Mouse (Mus musculus) spleen, adult 12 weeks (tissue): Measurements from ENCODE around the gene 4921511C20Rik.

Experiments used
- DNase-seq: peaks from one replicate; pipeline ENCODE4 v3.0.0; 2022; ENCODE audit warnings: low spot score

Gene 4921511C20Rik

DNA sequence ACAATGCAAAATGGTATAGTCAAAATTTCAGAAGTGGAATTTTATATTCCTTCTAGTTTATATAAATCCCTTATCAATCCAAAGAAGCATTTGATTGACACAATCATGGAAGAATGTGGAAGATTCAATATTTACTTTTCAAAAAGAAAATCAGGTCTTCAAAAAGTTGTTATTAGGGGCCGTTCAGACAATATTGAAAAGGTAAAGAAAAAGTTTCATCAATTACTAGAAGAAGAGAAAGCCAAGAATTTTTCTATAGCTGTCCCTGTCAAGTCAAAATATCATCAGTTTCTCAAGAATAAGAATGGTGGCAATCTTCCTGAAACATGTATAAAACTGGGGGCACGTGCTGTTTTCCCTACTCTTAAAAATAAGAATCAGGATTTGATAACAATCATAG lies at the start of gene 4921511C20Rik:
4921511C20Rik (plus strand) TSS at position 301 of the 400 bp plus-strand sequence.
- DNase-seq = no peak
